Mouse (Mus musculus) limb, embryonic 13.5 days (tissue): Measurements from ENCODE around the gene Rabif. TPM values are rescaled to one million over a fixed set of nuclear protein-coding genes. Genes with fewer than 3 reads are reported as not detected.
A peak's percentile ranks its signal among the peaks of the same experiment; 100 is the strongest.
"Not testable (repeated sequence)": the region's sequence is repeated elsewhere in the genome, so short reads cannot be mapped to it uniquely, and the experiment has no call there.

Experiments used
- ATAC-seq: fragments of 200-750 bp; cut with Nextera tagmentation; 2 replicates; pipeline ENCODE4 v1.8.0; 2017; ENCODE audit warnings: low read depth, moderate number of reproducible peaks, moderate TSS enrichment; ENCODE audit not compliant: low FRiP score
- H3K27ac ChIP-seq: fragments of 300-500 bp; sonication (generic); 2 replicates; pipeline ENCODE4 v1.5.1; 2015; ENCODE audit warnings: inconsistent platforms, mild to moderate bottlenecking, moderate library complexity
- H3K27me3 ChIP-seq: fragments of 300-500 bp; sonication (generic); 2 replicates; pipeline ENCODE4 v1.6.1; 2015; ENCODE audit warnings: mild to moderate bottlenecking, inconsistent platforms
- H3K36me3 ChIP-seq: fragments of 300-500 bp; sonication (generic); 2 replicates; pipeline ENCODE4 v1.6.1; 2015; ENCODE audit warnings: inconsistent platforms, mild to moderate bottlenecking, moderate library complexity
- H3K4me1 ChIP-seq: fragments of 300-500 bp; sonication (generic); 2 replicates; pipeline ENCODE4 v1.6.1; 2015; ENCODE audit warnings: inconsistent platforms
- H3K4me2 ChIP-seq: fragments of 300-500 bp; sonication (generic); replicated peaks from 2 replicates; pipeline ENCODE4 v1.6.1; 2015; ENCODE audit warnings: inconsistent platforms, mild to moderate bottlenecking, moderate library complexity
- H3K4me3 ChIP-seq: fragments of 300-500 bp; sonication (generic); 2 replicates; pipeline ENCODE4 v1.5.1; 2015; ENCODE audit warnings: moderate library complexity, mild to moderate bottlenecking, inconsistent platforms
- H3K9ac ChIP-seq: fragments of 300-500 bp; sonication (generic); 2 replicates; pipeline ENCODE4 v1.6.1; 2015; ENCODE audit warnings: mild to moderate bottlenecking, inconsistent platforms
- H3K9me3 ChIP-seq: fragments of 300-500 bp; sonication (generic); 2 replicates; pipeline ENCODE4 v1.6.1; 2016; ENCODE audit warnings: inconsistent platforms
- WGBS: fragments of 180-500 bp; shearing (Covaris S2); methylation state at CpG from one replicate; pipeline ENCODE4 v1.1.7; 2015; 5-methylcytosine and 5-hydroxymethylcytosine counted together
- polyA plus RNA-seq: library from polyadenylated mRNA; unstranded; fragments of >200 nt; fragmentation: Nextera tagmentation; extraction: Ambion mirVana; gene quantifications from 2 replicates; pipeline ENCODE4 v1.2.1, GENCODE M21; 2015

Gene Rabif
- polyA plus RNA-seq, 1 experiment from 2014 or later: 40.8 TPM

- no peaks in the 10 kb centered on the region for H3K4me1 ChIP-seq
- H3K36me3 ChIP-seq: no peaks in the 10 kb centered on the region
- no peak overlapping the region for H3K4me2 ChIP-seq
- no peak overlapping the region for H3K4me3 ChIP-seq
- no peaks in the 10 kb centered on the region for H3K27me3 ChIP-seq
- ATAC-seq: no peak
- H3K27ac ChIP-seq: no peak overlapping the region
- WGBS: 79% methylated on average over 6 of the region's 6 CpGs
- H3K9ac ChIP-seq: no peak overlapping the region
- H3K9me3 ChIP-seq: no peaks in the 10 kb centered on the region
Observed at GRCm38 (mm10) chr1:134530618-134531017, 36.2 kb downstream of the Rabif start.

- not testable (repeated sequence) for H3K27me3 ChIP-seq, H3K9ac ChIP-seq, H3K9me3 ChIP-seq, H3K36me3 ChIP-seq, H3K4me2 ChIP-seq, H3K4me3 ChIP-seq, H3K27ac ChIP-seq, H3K4me1 ChIP-seq, ATAC-seq
- WGBS: 89% methylated on average over 10 of the region's 10 CpGs
Observed at GRCm38 (mm10) chr1:134533710-134534109, 39.3 kb downstream of the Rabif start.

- H3K4me2 ChIP-seq: no peak overlapping the region
- no peaks in the 10 kb centered on the region for H3K9me3 ChIP-seq
- H3K4me1 ChIP-seq: no peaks in the 10 kb centered on the region
- no peak overlapping the region for H3K4me3 ChIP-seq
- H3K36me3 ChIP-seq: no peaks in the 10 kb centered on the region
- no peak for ATAC-seq
- H3K27ac ChIP-seq: no peak overlapping the region
- no peak overlapping the region for H3K9ac ChIP-seq
- no peaks in the 10 kb centered on the region for H3K27me3 ChIP-seq
- 90% methylated on average over 1 of the region's 1 CpGs for WGBS
Observed at GRCm38 (mm10) chr1:134535054-134535453, 40.6 kb downstream of the Rabif start.

- H3K9me3 ChIP-seq: no peaks in the 10 kb centered on the region
- H3K9ac ChIP-seq: no peak overlapping the region
- H3K4me3 ChIP-seq: no peak overlapping the region
- H3K36me3 ChIP-seq: no peaks in the 10 kb centered on the region
- ATAC-seq: no peak
- 72% methylated on average over 3 of the region's 3 CpGs for WGBS
- no peak overlapping the region for H3K4me2 ChIP-seq
- no peaks in the 10 kb centered on the region for H3K27me3 ChIP-seq
- H3K27ac ChIP-seq: no peak overlapping the region
- H3K4me1 ChIP-seq: no peaks in the 10 kb centered on the region
Observed at GRCm38 (mm10) chr1:134535513-134535912, 41.1 kb downstream of the Rabif start.

GRCm38 (mm10) chr1:134540610-134541009 is 46.2 kb downstream of the Rabif start:
- Histone ChIP-seq H3K9ac (no peak overlapping the region), H3K9me3 (peaks cover 8% of the 10 kb centered on the region), H3K4me1 (no peaks in the 10 kb centered on the region), H3K4me3 (no peak overlapping the region), H3K4me2 (no peak overlapping the region), H3K27me3 (no peaks in the 10 kb centered on the region), H3K27ac (no peak overlapping the region), H3K36me3 (no peaks in the 10 kb centered on the region)
- 76% methylated on average over 10 of the region's 10 CpGs for WGBS
- ATAC-seq: no peak

GRCm38 (mm10) chr1:134548231-134548630 is 53.8 kb downstream of the Rabif start:
- H3K4me2 ChIP-seq: no peak overlapping the region
- no peak overlapping the region for H3K4me3 ChIP-seq
- WGBS: 69% methylated on average over 4 of the region's 4 CpGs
- no peaks in the 10 kb centered on the region for H3K27me3 ChIP-seq
- no peak; the same call in 1 of the 2 replicates for ATAC-seq
- no peak overlapping the region for H3K9ac ChIP-seq
- no peak overlapping the region for H3K27ac ChIP-seq
- no peaks in the 10 kb centered on the region for H3K4me1 ChIP-seq
- H3K36me3 ChIP-seq: no peaks in the 10 kb centered on the region
- peaks cover 10% of the 10 kb centered on the region for H3K9me3 ChIP-seq

GRCm38 (mm10) chr1:134549632-134550132 is 55.2 kb downstream of the Rabif start, which contains the start of gene Mgat4e:
TSS of gene Mgat4e (minus strand) at chr1:134549682.
- Histone ChIP-seq H3K4me3 (no peak within 1 kb of the TSS), H3K36me3 (no peaks in the 10 kb centered on the region), H3K27me3 (no peaks in the 10 kb centered on the region), H3K4me1 (no peaks in the 10 kb centered on the region), H3K9me3 (peaks cover 10% of the 10 kb centered on the region), H3K9ac (no peak within 1 kb of the TSS), H3K27ac (no peak within 1 kb of the TSS), H3K4me2 (no peak within 1 kb of the TSS)
- WGBS: 48% methylated on average over 7 of the region's 7 CpGs
- no peak for ATAC-seq

GRCm38 (mm10) chr1:134551869-134552268 is 57.4 kb downstream of the Rabif start:
- Histone ChIP-seq H3K27ac (no peak overlapping the region), H3K4me1 (peaks cover 12% of the 10 kb centered on the region), H3K9ac (no peak overlapping the region), H3K4me3 (no peak overlapping the region), H3K9me3 (no peaks in the 10 kb centered on the region), H3K27me3 (no peaks in the 10 kb centered on the region), H3K36me3 (no peaks in the 10 kb centered on the region), H3K4me2 (no peak overlapping the region)
- no peak for ATAC-seq
- 85% methylated on average over 3 of the region's 3 CpGs for WGBS

- H3K4me2 ChIP-seq: no peak overlapping the region
- H3K27me3 ChIP-seq: no peaks in the 10 kb centered on the region
- no peaks in the 10 kb centered on the region for H3K9me3 ChIP-seq
- H3K4me1 ChIP-seq: peaks cover 16% of the 10 kb centered on the region
- H3K9ac ChIP-seq: no peak overlapping the region
- no peaks in the 10 kb centered on the region for H3K36me3 ChIP-seq
- no peak for ATAC-seq
- no peak overlapping the region for H3K4me3 ChIP-seq
- no peak overlapping the region for H3K27ac ChIP-seq
- 57% methylated on average over 3 of the region's 3 CpGs for WGBS
Observed at GRCm38 (mm10) chr1:134552396-134552795, 57.9 kb downstream of the Rabif start.

GRCm38 (mm10) chr1:134555240-134555870 is 60.9 kb downstream of the Rabif start:
- peak overlapping the region; percentile 82; the same call in 1 of the 2 replicates for H3K9ac ChIP-seq
- H3K4me3 ChIP-seq: peak overlapping the region; percentile 65
- no peaks in the 10 kb centered on the region for H3K36me3 ChIP-seq
- no peaks in the 10 kb centered on the region for H3K27me3 ChIP-seq
- H3K9me3 ChIP-seq: no peaks in the 10 kb centered on the region
- H3K27ac ChIP-seq: peak overlapping the region; percentile 94
- no peak for ATAC-seq
- WGBS: 20% methylated on average over 13 of the region's 13 CpGs
- peaks cover 20% of the 10 kb centered on the region for H3K4me1 ChIP-seq
- peak overlapping the region; percentile 84 for H3K4me2 ChIP-seq

GRCm38 (mm10) chr1:134555871-134556670 is 61.6 kb downstream of the Rabif start:
- H3K4me1 ChIP-seq: peaks cover 20% of the 10 kb centered on the region
- H3K4me2 ChIP-seq: peak overlapping the region; percentile 84
- ATAC-seq: peak; percentile 65
- peak overlapping the region; percentile 94 for H3K27ac ChIP-seq
- under 1% methylated on average over 43 of the region's 46 CpGs for WGBS
- peak overlapping the region; percentile 65 for H3K4me3 ChIP-seq
- no peaks in the 10 kb centered on the region for H3K9me3 ChIP-seq
- no peaks in the 10 kb centered on the region for H3K27me3 ChIP-seq
- peak overlapping the region; percentile 82 for H3K9ac ChIP-seq
- no peaks in the 10 kb centered on the region for H3K36me3 ChIP-seq

GRCm38 (mm10) chr1:134556671-134557218 is 62.3 kb downstream of the Rabif start:
- H3K4me3 ChIP-seq: peak overlapping the region; percentile 65
- peak; percentile 95 for ATAC-seq
- H3K9me3 ChIP-seq: no peaks in the 10 kb centered on the region
- no peaks in the 10 kb centered on the region for H3K36me3 ChIP-seq
- WGBS: under 1% methylated on average over 35 of the region's 35 CpGs
- H3K27me3 ChIP-seq: no peaks in the 10 kb centered on the region
- peak overlapping the region; percentile 94 for H3K27ac ChIP-seq
- peak overlapping the region; percentile 84 for H3K4me2 ChIP-seq
- H3K9ac ChIP-seq: peak overlapping the region; percentile 82
- peaks cover 20% of the 10 kb centered on the region for H3K4me1 ChIP-seq
